Mouse (Mus musculus) forebrain, embryonic 12.5 days (tissue): Measurements from ENCODE around the gene Sf3b3. TPM values are rescaled to one million over a fixed set of nuclear protein-coding genes. Genes with fewer than 3 reads are reported as not detected.

Source experiments
- ATAC-seq: fragments of 200-750 bp; cut with Nextera tagmentation; 2 replicates; pipeline ENCODE4 v1.8.0; 2017; ENCODE audit warnings: moderate TSS enrichment; ENCODE audit not compliant: low FRiP score
- H3K27ac ChIP-seq: fragments of 300-500 bp; sonication (generic); 2 replicates; pipeline ENCODE4 v1.5.1; 2016; ENCODE audit warnings: mild to moderate bottlenecking
- H3K27me3 ChIP-seq: fragments of 300-500 bp; sonication (generic); 2 replicates; pipeline ENCODE4 v1.6.1; 2016; ENCODE audit warnings: mild to moderate bottlenecking
- H3K36me3 ChIP-seq: fragments of 300-500 bp; sonication (generic); replicated peaks from 2 replicates; pipeline ENCODE4 v1.6.1; 2016; ENCODE audit warnings: mild to moderate bottlenecking
- H3K4me1 ChIP-seq: fragments of 300-500 bp; sonication (generic); 2 replicates; pipeline ENCODE4 v1.6.1; 2016
- H3K4me2 ChIP-seq: fragments of 300-500 bp; sonication (generic); 2 replicates; pipeline ENCODE4 v1.6.1; 2016; ENCODE audit warnings: mild to moderate bottlenecking, moderate library complexity
- H3K4me3 ChIP-seq: fragments of 300-500 bp; sonication (generic); replicated peaks from 2 replicates; pipeline ENCODE4 v1.5.1; 2016; ENCODE audit warnings: mild to moderate bottlenecking
- H3K9ac ChIP-seq: fragments of 300-500 bp; sonication (generic); 2 replicates; pipeline ENCODE4 v1.6.1; 2016; ENCODE audit warnings: mild to moderate bottlenecking
- H3K9me3 ChIP-seq: fragments of 300-500 bp; sonication (generic); 2 replicates; pipeline ENCODE4 v1.6.1; 2016
- WGBS: fragments of 180-500 bp; shearing (Covaris S2); methylation state at CpG from one replicate; pipeline ENCODE4 v1.1.7; 2016; 5-methylcytosine and 5-hydroxymethylcytosine counted together
- polyA plus RNA-seq: library from polyadenylated mRNA; unstranded; fragments of >200 nt; fragmentation: Nextera tagmentation; extraction: Ambion mirVana; gene quantifications from 2 replicates; pipeline ENCODE4 v1.2.1, GENCODE M21; 2016

Gene Sf3b3
- polyA plus RNA-seq, 1 experiment from 2014 or later, result 187 TPM

DNA sequence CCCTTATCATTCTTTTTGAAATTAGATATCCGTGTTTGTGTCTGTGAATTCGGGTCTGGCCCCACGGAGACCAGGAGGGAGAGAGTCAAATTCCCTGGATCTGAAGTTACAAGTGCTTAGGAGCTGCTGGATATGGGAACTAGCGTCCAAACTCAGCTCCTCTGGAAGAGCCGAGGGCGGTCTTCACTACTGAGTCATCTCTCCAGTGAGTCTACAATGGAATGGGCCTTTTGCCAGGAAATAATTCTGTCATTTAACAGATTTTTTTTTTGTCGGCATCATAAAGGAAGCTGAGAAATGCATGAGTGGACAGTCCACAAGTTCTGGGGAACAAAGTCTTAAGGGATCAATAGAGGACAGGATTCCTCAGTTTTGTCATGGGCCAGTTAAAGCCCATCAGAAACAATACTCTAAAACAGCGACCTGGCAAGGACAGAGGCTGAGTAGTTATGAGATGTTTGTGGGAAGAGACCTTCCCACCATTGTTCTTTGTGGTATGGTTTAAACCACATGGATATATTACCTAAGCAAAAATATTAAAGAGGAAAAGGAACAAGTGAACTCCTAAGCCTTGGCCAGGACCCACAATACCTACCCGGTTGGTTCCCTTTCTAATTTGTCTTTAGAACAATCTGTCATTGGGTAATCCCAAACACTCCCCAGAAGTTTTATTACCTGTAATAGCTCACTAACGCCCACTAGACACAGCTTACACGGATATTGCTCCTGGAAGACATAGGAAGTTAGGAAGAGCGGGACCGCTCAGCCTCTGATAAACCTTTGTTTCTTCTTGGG is 66.5 kb downstream of the Sf3b3 start:
- no peaks in the 10 kb centered on the region for H3K27me3 ChIP-seq
- WGBS, result 90% methylated on average over 13 of the region's 13 CpGs
- no peak overlapping the region for H3K4me2 ChIP-seq
- H3K4me3 ChIP-seq, result no peak overlapping the region
- no peaks in the 10 kb centered on the region for H3K36me3 ChIP-seq
- no peaks in the 10 kb centered on the region for H3K4me1 ChIP-seq
- H3K27ac ChIP-seq, result no peak overlapping the region
- no peak for ATAC-seq
- no peaks in the 10 kb centered on the region for H3K9me3 ChIP-seq
- no peak overlapping the region for H3K9ac ChIP-seq

DNA sequence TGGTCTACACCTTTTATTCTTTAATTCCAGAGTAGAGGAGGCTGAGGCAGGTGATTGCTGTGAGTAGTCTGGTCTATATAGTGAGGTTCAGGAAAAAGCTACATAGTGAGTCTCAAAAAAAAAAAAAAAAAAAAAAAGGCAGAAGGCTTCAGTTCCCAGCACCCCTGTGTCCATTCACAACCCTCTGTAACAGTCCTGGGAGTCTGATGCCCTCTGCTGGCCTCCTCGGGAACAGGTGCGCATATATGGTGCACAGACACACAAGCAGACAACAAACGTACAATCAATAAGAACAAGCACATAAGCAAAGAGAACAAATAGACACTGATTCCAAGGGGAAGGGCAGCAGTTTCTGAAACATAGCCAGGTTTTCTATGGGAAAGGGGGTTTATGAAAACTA is 70.3 kb downstream of the Sf3b3 start:
- no peak for ATAC-seq
- Histone ChIP-seq H3K4me2 (no peak overlapping the region), H3K36me3 (no peaks in the 10 kb centered on the region), H3K27ac (no peak overlapping the region), H3K9me3 (0 out of 2 replicates have a peak, but pooled peaks cover 3% of the 10 kb centered on the region), H3K4me1 (no peaks in the 10 kb centered on the region), H3K27me3 (no peaks in the 10 kb centered on the region; the same call in 1 of the 2 replicates), H3K4me3 (no peak overlapping the region), H3K9ac (no peak overlapping the region)
- WGBS, result 93% methylated on average over 3 of the region's 3 CpGs

DNA sequence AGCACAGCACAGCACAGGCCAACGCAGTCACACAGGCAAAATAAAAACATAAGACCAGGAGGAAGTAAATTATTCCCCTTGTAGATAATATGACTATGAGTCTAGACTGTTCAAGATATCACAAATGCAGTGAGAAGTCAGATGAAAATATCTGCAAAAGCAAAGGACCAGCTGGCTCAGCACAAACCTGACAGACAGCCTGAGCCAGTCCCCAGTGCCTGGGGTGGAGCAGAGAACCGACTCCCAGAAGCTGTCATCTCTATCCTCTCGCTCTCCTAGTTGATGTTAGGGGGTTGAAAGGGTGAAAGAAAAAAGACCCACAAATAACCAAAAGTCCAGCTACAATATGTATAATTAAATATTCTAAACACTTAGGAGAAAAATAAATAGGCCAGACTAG is 70.9 kb downstream of the Sf3b3 start:
- Histone ChIP-seq H3K27ac (no peak overlapping the region), H3K9me3 (0 out of 2 replicates have a peak, but pooled peaks cover 3% of the 10 kb centered on the region), H3K4me2 (no peak overlapping the region), H3K4me1 (no peaks in the 10 kb centered on the region), H3K4me3 (no peak overlapping the region), H3K36me3 (no peaks in the 10 kb centered on the region), H3K9ac (no peak overlapping the region), H3K27me3 (no peaks in the 10 kb centered on the region; the same call in 1 of the 2 replicates)
- 96% methylated on average over 3 of the region's 3 CpGs for WGBS
- no peak for ATAC-seq

DNA sequence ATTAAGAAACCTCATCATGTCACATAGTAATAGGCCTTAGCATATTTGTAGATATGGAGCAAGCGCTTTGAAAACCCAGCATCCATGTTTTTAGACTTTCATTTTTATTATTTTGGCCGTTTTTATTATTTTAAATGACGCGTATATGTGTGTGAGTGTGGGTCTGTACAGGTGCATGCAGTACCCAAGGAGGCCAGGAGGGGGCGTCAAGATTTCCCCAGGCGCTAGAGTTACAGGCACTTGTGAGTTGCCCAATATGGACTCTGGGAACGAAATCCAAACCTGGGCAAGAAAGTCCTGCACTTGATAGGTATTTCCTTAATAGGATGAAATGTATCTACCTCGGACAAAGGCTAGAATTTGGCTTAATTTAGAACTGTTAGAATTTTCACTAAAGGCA is 71.3 kb downstream of the Sf3b3 start:
- H3K9ac ChIP-seq, result no peak overlapping the region
- H3K4me1 ChIP-seq, result no peaks in the 10 kb centered on the region
- no peak overlapping the region for H3K27ac ChIP-seq
- H3K4me2 ChIP-seq, result no peak overlapping the region
- WGBS, result 76% methylated on average over 8 of the region's 8 CpGs
- H3K4me3 ChIP-seq, result no peak overlapping the region
- H3K27me3 ChIP-seq, result no peaks in the 10 kb centered on the region; the same call in 1 of the 2 replicates
- ATAC-seq, result no peak
- no peaks in the 10 kb centered on the region for H3K36me3 ChIP-seq
- 0 out of 2 replicates have a peak, but pooled peaks cover 3% of the 10 kb centered on the region for H3K9me3 ChIP-seq

DNA sequence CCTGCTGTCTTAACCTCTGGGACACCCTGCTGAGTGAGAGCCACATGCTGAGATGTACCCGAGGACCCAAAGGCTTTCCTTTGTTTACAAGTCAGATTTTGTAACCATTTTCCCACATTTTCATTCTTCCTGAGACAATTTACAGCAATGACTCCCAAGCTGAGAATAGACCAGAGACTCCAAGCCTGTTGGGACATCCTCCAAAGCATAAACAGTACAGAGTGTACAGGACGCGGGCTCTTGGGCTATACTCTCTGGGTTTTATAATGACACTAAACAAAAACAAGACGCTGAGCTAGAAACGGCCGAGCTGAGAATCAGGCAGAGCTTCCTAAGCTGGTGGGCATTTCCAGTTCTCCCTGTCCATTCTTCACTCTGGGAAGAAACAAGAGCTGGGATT is 71.9 kb downstream of the Sf3b3 start:
- no peaks in the 10 kb centered on the region for H3K4me1 ChIP-seq
- H3K9ac ChIP-seq, result no peak overlapping the region
- H3K4me2 ChIP-seq, result no peak overlapping the region

GRCm38 (mm10) chr8:110774047-110774446 is 72.5 kb downstream of the Sf3b3 start:
- no peak overlapping the region for H3K4me2 ChIP-seq
- no peak overlapping the region for H3K27ac ChIP-seq
- no peak for ATAC-seq
- 0 out of 2 replicates have a peak, but pooled peaks cover 3% of the 10 kb centered on the region for H3K9me3 ChIP-seq
- no peaks in the 10 kb centered on the region for H3K4me1 ChIP-seq
- no peaks in the 10 kb centered on the region; the same call in 1 of the 2 replicates for H3K27me3 ChIP-seq
- no peak overlapping the region for H3K4me3 ChIP-seq
- H3K9ac ChIP-seq, result no peak overlapping the region
- 86% methylated on average over 3 of the region's 3 CpGs for WGBS
- no peaks in the 10 kb centered on the region for H3K36me3 ChIP-seq

More for the DNA sequence above, 71.9 kb downstream of the Sf3b3 start:
- Histone ChIP-seq H3K27me3 (no peaks in the 10 kb centered on the region; the same call in 1 of the 2 replicates), H3K36me3 (no peaks in the 10 kb centered on the region), H3K9me3 (0 out of 2 replicates have a peak, but pooled peaks cover 3% of the 10 kb centered on the region), H3K27ac (no peak overlapping the region), H3K4me3 (no peak overlapping the region)
- whole genome bisulfite sequencing, result 88% methylated on average over 6 of the region's 6 CpGs
- no peak for ATAC-seq

DNA sequence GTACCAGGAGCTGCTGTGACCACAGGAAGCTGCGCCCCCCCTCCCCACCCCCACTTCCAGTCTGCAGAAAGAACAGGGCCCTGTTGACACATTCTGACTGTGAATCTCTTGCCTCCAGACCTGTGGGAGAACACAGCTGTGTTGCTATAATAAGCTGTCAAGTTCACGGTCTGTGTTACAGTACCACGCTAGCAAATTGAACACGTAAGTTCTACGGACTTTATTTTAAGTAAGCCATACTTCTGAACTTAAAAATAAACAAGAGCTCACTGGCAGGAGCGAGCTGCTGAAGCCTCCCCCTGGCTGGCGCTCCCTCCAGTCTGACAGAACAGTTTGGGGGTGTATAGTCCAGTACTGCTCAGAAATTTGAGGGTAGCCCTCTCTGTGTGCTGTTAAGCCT is 74.1 kb downstream of the Sf3b3 start:
- Histone ChIP-seq H3K27ac (no peak overlapping the region), H3K9me3 (0 out of 2 replicates have a peak, but pooled peaks cover 3% of the 10 kb centered on the region), H3K4me1 (no peaks in the 10 kb centered on the region), H3K27me3 (no peaks in the 10 kb centered on the region; the same call in 1 of the 2 replicates), H3K36me3 (no peaks in the 10 kb centered on the region), H3K9ac (no peak overlapping the region), H3K4me2 (no peak overlapping the region), H3K4me3 (no peak overlapping the region)
- no peak for ATAC-seq
- WGBS, result 79% methylated on average over 7 of the region's 7 CpGs

- H3K9me3 ChIP-seq, result no peaks in the 10 kb centered on the region
- no peaks in the 10 kb centered on the region for H3K4me1 ChIP-seq
- no peaks in the 10 kb centered on the region for H3K36me3 ChIP-seq
- WGBS, result 87% methylated on average over 6 of the region's 6 CpGs
- no peak overlapping the region for H3K9ac ChIP-seq
- no peak overlapping the region for H3K4me3 ChIP-seq
- no peaks in the 10 kb centered on the region for H3K27me3 ChIP-seq
- no peak overlapping the region for H3K27ac ChIP-seq
- H3K4me2 ChIP-seq, result no peak overlapping the region
- ATAC-seq, result no peak
These were observed 79.3 kb downstream of the Sf3b3 start for GRCm38 (mm10) chr8:110767261-110767660.

DNA sequence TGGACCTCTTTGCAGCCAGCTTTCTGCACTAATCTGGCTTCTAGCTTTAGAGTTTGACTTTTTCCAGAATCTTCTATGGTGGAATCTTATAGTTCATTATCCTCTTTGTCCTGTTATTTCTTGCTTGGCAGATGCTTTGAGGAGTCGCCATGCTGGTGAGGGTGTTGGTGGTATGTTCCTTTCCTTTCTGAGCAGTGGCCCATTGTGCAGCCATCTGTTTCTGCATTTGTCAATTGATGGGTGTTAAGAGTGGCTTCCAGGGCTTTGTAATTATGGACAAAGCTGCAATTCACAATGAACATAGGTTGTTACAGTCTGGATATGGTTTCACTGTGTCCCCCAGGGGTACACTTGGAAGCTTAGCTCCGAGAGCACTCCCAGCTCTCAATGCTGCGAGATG is 81.9 kb downstream of the Sf3b3 start:
- H3K4me3 ChIP-seq, result no peak overlapping the region
- no peak overlapping the region for H3K27ac ChIP-seq
- H3K27me3 ChIP-seq, result no peaks in the 10 kb centered on the region
- ATAC-seq, result no peak
- WGBS, result 69% methylated on average over 3 of the region's 3 CpGs
- H3K4me2 ChIP-seq, result no peak overlapping the region
- no peak overlapping the region for H3K9ac ChIP-seq
- H3K4me1 ChIP-seq, result no peaks in the 10 kb centered on the region
- H3K36me3 ChIP-seq, result no peaks in the 10 kb centered on the region
- no peaks in the 10 kb centered on the region for H3K9me3 ChIP-seq

- H3K27ac ChIP-seq, result no peak overlapping the region
- WGBS, result 79% methylated on average over 6 of the region's 6 CpGs
- no peak overlapping the region for H3K4me2 ChIP-seq
- no peaks in the 10 kb centered on the region for H3K36me3 ChIP-seq
- H3K9me3 ChIP-seq, result no peaks in the 10 kb centered on the region
- H3K27me3 ChIP-seq, result no peaks in the 10 kb centered on the region
- no peaks in the 10 kb centered on the region for H3K4me1 ChIP-seq
- no peak overlapping the region for H3K4me3 ChIP-seq
- ATAC-seq, result no peak
- no peak overlapping the region for H3K9ac ChIP-seq
These were observed 84.6 kb downstream of the Sf3b3 start for GRCm38 (mm10) chr8:110761988-110762387.

DNA sequence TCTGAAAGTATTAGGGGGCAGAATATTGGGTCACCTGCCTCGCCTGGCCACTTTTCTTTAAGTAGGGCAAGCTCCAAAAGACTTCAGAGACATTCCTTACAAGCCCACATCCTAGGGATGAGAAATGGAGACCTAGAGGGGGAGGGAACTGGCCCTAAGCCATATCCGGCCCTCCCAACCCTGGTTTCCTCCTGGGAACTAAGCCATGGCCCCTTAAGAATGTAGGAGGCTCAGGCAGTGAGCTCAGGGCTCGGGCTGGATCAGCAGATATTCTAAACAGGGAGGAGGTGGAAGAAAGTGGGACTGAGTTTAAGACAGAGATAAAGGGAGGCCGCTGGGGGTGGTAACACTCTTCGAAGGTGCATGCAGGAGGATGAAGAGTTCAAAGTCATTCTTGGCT is 85.4 kb downstream of the Sf3b3 start:
- WGBS, result 57% methylated on average over 5 of the region's 5 CpGs
- H3K27me3 ChIP-seq, result no peaks in the 10 kb centered on the region
- H3K9me3 ChIP-seq, result no peaks in the 10 kb centered on the region
- no peaks in the 10 kb centered on the region for H3K36me3 ChIP-seq
- H3K4me1 ChIP-seq, result no peaks in the 10 kb centered on the region
- no peak overlapping the region for H3K27ac ChIP-seq
- no peak overlapping the region for H3K9ac ChIP-seq
- no peak for ATAC-seq
- H3K4me3 ChIP-seq, result no peak overlapping the region
- no peak overlapping the region for H3K4me2 ChIP-seq

- no peak overlapping the region for H3K4me2 ChIP-seq
- H3K27ac ChIP-seq, result no peak overlapping the region
- no peaks in the 10 kb centered on the region for H3K36me3 ChIP-seq
- no peaks in the 10 kb centered on the region for H3K9me3 ChIP-seq
- no peaks in the 10 kb centered on the region for H3K27me3 ChIP-seq
- no peaks in the 10 kb centered on the region for H3K4me1 ChIP-seq
- no peak overlapping the region for H3K4me3 ChIP-seq
- WGBS, result 82% methylated on average over 7 of the region's 7 CpGs
- no peak for ATAC-seq
- H3K9ac ChIP-seq, result no peak overlapping the region
These were observed 86.2 kb downstream of the Sf3b3 start for GRCm38 (mm10) chr8:110760280-110760940.
